Mouse (Mus musculus) testis, adult 2 months (tissue): Measurements from ENCODE around the gene Slc4a5.

ENCODE experiments used
- CTCF ChIP-seq: fragments of 200-500 bp; IDR thresholded peaks from 2 replicates; pipeline ENCODE4 v1.5.1; 2012; ENCODE audit warnings: low read depth, mild to moderate bottlenecking, inconsistent platforms, low read length, moderate library complexity; ENCODE audit not compliant: control insufficient read depth, insufficient read depth, insufficient replicate concordance
- POLR2A ChIP-seq: fragments of 200-500 bp; IDR thresholded peaks from 2 replicates; pipeline ENCODE4 v1.6.1; 2012; ENCODE audit warnings: low read depth, mild to moderate bottlenecking, inconsistent platforms, low read length, moderate library complexity; ENCODE audit not compliant: control insufficient read depth

GRCm38 (mm10) chr6:83208050-83208400 lies 11.6 kb upstream of the Slc4a5 start:
- TF ChIP-seq CTCF (no peak), POLR2A (no peak)
